Mouse (Mus musculus) inflammation-experienced regulatory T-cells, adult 6 months (primary cell): ENCODE results near the gene Tomm5. TPM values are rescaled to one million over a fixed set of nuclear protein-coding genes. Genes with fewer than 3 reads are reported as not detected.
"Not testable (repeated sequence)": the region's sequence is repeated elsewhere in the genome, so short reads cannot be mapped to it uniquely, and the experiment has no call there.

ENCODE experiments used
- ATAC-seq: one replicate; pipeline ENCODE4 v1.8.0; 2017
- polyA plus RNA-seq, 3 experiments: library from polyadenylated mRNA; unstranded; fragments of 100-300 nt; shearing (Covaris generic); gene quantifications; one replicate each; pipeline ENCODE4 v1.2.1; 2017

The Tomm5 gene
- 100 to 1,000 TPM; 121 to 173 (median 149) TPM for polyA plus RNA-seq

GRCm38 (mm10) chr4:45107601-45108277, at the start of gene Tomm5:
TSS of gene Tomm5 (minus strand) at chr4:45108114.
- peak; percentile 100 for ATAC-seq

- no peak for ATAC-seq
Observed at GRCm38 (mm10) chr4:45156433-45156832, 48.5 kb upstream of the Tomm5 start.

DNA sequence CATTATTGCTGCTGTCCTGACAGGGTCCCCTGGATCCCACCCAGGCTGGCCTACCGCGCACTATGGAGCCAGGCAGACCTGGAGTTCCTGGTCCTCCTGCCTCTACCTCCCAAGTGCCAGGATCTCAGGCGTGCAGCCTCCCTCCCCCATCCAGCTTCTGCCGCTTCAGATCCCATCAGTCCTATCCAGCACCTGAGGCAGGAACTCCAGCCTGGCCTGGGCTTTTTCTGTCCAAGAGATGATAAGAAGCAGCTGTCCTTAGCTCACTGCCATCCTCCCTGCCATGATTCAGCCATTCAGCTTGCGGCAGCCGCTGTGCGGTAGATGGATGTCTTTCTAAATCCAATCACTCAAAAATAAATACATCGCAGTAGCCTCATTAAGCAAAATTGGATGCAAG, 35.1 kb upstream of the Tomm5 start:
- ATAC-seq = no peak

DNA sequence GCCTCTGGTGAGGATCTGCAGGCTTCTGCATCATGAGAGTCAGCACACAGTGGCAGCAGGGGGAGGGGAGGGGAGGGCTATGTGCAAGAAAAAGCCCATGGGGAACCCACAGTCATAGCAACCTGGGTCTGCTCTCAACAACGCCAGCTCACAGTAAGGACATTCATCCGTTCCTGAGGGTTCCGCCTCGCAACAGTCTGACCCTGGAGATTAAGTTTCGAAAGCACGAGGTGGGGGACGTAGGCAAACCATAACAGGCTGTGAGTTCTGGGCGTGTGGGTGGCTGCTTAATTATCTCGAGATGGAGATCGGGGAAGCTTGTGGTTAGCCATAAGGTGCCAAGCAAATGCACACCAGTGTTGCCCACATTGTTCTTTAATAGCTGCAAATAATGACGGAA, 34.5 kb upstream of the Tomm5 start:
- ATAC-seq = no peak

DNA sequence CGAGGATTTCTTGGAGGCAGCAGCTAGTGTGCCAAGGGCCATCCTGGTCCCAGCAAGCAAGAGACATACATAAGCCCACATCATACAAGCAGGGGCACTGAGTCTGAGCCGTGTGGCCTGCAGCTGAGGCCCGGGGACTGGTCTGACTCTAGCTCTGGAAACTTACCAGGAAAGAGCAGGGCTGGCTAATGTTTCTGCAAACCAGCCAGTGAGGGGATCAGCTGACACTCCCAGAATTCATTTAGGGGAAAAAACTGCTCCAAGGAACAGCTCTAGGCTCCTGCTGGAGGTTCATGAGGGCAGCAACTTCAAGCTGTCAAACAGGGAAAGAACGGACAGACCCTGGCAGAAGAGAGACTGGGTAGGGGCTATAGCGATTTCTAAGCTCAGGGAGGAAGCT, 33.9 kb upstream of the Tomm5 start:
- no peak for ATAC-seq

GRCm38 (mm10) chr4:45137636-45138035, 29.7 kb upstream of the Tomm5 start:
- ATAC-seq = no peak

DNA sequence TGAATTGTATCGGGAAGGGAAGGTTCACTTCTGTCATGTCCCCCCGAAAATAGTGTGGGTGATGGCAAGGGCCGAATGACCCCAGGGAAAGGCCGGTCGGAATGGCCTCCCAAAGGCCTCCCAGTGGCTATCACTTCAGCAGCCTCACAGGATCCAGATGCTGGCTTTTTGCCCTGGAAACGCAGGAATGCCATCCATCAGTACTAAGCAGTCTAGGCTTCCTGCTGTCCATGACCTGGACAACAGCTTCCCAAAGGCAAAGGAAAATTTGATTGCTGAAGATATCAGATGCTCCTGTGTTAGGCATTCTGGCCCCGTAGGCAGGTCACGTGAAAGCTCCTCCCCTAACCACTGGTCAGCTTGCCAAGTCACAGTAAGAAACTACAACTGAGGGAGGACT, 26.6 kb upstream of the Tomm5 start:
- no peak for ATAC-seq

DNA sequence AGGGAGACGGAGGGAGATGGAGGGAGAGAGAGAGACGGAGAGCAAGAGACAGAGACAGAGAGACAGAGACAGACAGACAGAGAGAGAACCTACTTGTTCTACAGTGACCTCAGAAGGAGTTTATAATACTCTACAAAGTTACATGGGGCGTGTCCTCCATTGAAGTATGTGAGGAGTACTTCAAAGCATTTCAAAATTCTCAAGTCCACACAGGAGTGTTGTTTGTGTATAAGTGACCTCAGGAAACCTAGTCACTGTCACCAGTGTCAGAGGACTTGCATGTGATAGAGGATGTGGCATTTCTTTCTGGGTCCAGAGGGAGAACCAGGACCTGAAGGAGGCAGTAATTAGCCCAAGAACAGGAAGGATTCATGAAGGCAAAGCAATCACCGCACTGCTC, 23.1 kb upstream of the Tomm5 start:
- ATAC-seq = no peak

- ATAC-seq = no peak
Observed at GRCm38 (mm10) chr4:45121311-45121710, 13.4 kb upstream of the Tomm5 start.

DNA sequence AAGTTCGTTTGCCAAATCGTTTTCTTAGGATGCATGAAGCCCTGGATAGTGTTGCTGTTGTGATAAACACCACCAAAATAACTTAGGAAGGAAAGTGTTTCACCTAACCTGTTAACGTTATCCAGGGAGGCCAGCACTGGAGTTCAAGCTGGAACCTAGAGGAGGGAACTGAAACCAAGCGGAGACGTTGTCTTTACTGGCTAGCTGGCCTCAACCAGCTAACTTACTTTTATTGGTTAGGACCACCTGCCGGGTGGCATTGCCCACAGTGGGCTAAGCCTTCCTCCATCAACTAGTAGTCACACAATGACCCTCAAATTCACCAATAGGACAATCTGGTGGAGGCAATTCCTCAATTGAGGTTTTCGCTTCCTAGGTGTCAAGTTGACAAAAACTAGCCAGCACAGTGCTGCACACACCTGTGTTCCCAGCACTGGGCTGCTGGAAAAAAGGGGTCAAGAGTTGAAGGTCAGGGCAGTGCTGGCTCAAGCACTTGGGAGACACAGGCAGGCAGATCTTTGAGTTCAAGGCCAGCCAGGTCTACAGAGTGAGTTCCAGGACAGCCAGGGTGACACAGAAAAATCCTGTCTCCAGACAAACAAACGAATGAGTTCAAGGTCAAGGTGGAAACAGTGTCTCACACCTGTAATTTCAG, 669 bp upstream of the Tomm5 start:
- ATAC-seq = no peak

DNA sequence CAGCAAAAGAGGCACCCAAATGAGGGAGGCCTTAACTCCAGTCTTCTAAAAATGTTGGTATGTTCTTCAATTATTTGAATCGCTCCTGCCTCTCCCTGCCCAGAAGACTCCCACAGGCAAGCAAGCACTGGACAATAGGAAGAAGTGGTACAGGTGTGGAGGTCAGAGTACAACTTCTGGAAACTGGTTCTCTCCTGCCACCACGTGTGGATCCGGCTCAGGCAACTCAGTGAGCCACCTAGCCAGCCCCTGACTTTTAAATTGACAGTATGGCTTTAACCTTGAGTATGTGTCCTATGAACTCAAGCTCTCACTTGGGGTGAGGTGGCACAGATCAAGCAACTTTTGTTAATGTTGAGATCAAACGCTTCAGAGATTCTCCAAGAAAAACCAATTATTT, 848 bp downstream of the Tomm5 start:
- no peak for ATAC-seq

DNA sequence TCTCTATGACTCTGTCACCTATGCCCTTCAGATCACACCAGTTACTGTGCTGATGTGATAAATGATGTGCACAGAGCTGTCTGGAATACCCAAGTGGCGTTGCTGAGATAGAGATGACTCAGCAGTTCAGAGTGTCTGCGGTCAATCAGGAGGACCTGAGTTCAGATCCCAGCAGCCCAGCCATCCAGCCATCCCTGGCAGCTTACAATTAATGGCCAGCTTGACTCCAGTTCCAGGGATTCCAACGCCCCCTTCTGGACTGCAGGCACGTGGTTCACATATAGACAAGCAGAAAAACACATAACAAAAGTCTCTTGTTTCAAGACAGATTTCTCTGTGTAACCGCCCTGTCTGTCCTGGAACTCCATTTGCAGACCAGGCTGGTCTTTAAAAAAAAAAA, 1.5 kb downstream of the Tomm5 start:
- no peak for ATAC-seq

GRCm38 (mm10) chr4:45097198-45097872, 10.6 kb downstream of the Tomm5 start:
- peak; percentile 85 for ATAC-seq

DNA sequence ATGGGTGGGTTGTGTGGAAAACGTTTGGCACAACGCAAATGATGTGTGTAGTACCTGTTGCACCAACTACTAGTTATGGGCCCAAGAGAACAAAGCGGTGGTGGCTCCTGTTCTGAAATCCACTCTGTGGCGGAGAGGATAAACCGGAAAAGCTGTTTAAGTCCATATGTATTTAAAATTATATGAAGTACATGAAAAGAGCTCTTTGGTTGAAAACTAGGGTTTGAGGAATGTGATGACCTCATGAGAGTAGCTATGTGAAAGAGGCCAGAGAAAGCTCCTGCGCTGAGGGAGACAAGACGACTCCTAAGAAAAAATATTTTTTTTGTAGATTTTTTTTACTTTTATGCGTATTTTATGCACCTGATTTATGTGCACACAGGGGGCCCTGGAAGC, 23.0 kb downstream of the Tomm5 start:
- ATAC-seq = no peak

GRCm38 (mm10) chr4:45084021-45084894, 23.7 kb downstream of the Tomm5 start, which contains the start of gene Fbxo10:
TSS of gene Fbxo10 (minus strand) at chr4:45084604.
- peak; percentile 89 for ATAC-seq

DNA sequence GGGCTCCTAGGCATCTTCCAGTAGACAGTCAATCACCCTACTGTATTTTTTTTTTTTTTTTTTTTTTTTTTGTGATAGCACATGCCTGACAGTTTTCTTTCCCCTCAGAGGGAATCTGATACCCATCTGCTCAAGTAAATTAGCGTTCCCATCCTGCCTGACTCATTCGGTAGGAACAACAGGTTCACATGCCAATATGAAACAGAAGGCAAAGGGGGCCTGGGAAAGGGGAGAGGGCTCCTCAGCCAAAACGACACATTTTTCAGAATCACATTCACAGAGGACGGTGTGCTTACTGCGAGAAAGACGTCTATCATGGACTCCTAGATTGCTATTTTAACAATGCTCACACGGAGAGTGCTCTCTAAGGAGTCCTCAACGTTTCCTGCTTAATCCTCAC, 24.4 kb downstream of the Tomm5 start:
- ATAC-seq = no peak

GRCm38 (mm10) chr4:45082951-45083350, 25.0 kb downstream of the Tomm5 start:
- ATAC-seq = no peak

DNA sequence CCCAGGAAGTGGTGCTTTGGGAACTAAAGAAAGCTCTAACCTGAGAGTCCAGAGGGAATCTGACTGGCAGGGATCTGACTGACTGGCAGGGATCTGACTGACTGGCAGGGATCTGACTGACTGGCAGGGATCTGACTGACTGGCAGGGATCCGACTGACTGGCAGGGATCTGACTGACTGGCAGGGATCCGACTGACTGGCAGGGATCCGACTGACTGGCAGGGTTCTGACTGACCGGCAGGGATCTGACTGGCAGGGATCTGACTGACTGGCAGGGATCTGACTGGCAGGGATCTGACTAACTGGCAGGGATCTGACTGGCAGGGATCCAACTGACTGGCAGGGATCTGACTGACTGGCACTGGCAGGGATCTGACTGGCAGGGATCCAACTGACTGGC, 26.9 kb downstream of the Tomm5 start:
- not testable (repeated sequence) for ATAC-seq

GRCm38 (mm10) chr4:45073544-45073943, 34.4 kb downstream of the Tomm5 start:
- no peak for ATAC-seq

DNA sequence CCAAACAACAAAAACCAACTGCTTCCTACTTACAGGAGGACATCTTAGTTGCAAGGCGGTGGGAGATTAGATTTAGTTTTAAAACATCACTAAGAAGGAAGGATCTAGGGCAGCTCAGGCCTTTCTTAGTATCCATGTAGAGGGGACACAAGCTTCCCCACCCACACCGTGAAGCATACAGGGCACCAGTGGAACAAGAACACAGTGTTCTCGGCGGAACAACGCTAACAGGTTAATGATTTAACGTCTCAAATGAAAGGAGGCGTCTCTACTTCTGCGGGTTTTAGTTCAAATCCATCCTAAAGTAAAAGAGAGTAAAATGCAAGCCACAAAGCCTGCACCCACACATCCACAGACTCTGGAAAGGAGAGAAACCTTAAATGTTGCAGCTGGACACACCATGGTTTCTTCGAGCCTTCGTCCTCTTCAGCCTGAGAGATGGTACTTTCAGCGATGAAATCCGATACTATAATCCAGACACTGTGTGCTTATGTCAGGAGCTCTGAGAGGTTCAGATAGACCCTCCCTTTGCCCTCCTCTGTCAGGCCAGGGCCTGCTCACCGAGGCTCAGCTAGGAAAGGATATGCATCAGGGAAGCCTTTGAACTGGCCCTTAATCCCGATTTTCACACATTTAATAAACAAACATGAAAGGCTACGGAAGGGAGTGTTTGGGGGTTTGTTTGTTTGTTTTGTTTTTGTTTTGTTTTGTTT, 35.5 kb downstream of the Tomm5 start:
- no peak for ATAC-seq

DNA sequence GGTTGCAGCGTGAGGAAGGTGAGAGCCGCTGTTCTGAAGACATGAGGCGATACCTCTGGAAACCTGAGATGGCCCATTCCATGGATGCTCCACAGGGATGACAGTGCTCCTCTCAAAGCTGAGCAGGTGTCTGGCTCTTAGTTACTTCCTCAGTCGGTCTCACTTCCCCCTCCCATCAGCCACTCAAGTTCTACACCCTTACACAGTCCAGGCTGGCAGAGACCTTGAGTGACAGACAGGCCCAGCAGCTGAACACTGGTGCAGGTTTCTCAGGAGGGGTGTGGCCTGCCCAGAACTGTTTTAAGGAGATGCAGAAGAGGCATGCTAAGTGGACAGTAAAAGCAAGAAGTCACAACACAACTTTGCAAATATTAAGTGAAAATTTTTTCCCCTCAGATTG, 40.2 kb downstream of the Tomm5 start:
- no peak for ATAC-seq

- ATAC-seq = no peak
Observed at GRCm38 (mm10) chr4:45066036-45066730, 41.7 kb downstream of the Tomm5 start.
